Mouse (Mus musculus) layer of hippocampus, adult 18-20 months (tissue): ENCODE results near the gene Rce1. TPM values are rescaled to one million over a fixed set of nuclear protein-coding genes. Genes with fewer than 3 reads are reported as not detected.

Source experiments
- microRNA-seq, 2 experiments: library from miRNA; unstranded; fragments of <30 nt; microRNA quantifications; one replicate each; pipeline ENCODE4 v1.2.0; 2021
- total RNA-seq, 2 experiments: library from RNA; stranded (reverse); gene quantifications; 2 replicates each; pipeline ENCODE4 v1.2.3; 2021

Rce1 gene
- total RNA-seq, 2 experiments from 2014 or later = 23.1 to 28.3 TPM

Small RNAs within 50 kb of the gene (microRNA-seq; reads per million reads assigned to microRNA genes)
- gene Mir6986 = 2.0 to 3.9 reads per million in 2 experiments

Other genes starting within 250 kb of the Rce1 start
- gene Kdm2a, start 227.4 kb downstream of the Rce1 start, total RNA-seq = 10 to 100 TPM; 74.2 to 88.4 TPM
- 1 to 10 TPM; 1.0 to 1.2 TPM for gene Rhod, start 186.2 kb downstream of the Rce1 start, total RNA-seq
- 10 to 100 TPM; 28.5 to 30.3 TPM for gene Syt12, start 148.2 kb downstream of the Rce1 start, total RNA-seq
- gene 2010003K11Rik, start 127.1 kb downstream of the Rce1 start, total RNA-seq = not detected
- gene Pcx, start 115.2 kb downstream of the Rce1 start, total RNA-seq = 10 to 100 TPM; 66.2 to 67.1 TPM
- 10 to 100 TPM; 35.2 to 35.6 TPM for gene Lrfn4, start 10.0 kb downstream of the Rce1 start, total RNA-seq
- gene Gm960, start 73.0 kb upstream of the Rce1 start, total RNA-seq = 1 to 10 TPM; 1.1 to 1.6 TPM
- gene Sptbn2, start 85.5 kb upstream of the Rce1 start, total RNA-seq = 100 to 1,000 TPM; 561 to 574 TPM
- gene Rbm4b, start 130.9 kb upstream of the Rce1 start, total RNA-seq = 10 to 100 TPM; 20.1 to 21.0 TPM
- 10 to 100 TPM; 97.8 to 99.1 TPM for gene Rbm4, start 168.3 kb upstream of the Rce1 start, total RNA-seq
- gene Gm21992, start 186.0 kb upstream of the Rce1 start, total RNA-seq = 10 to 100 TPM; 24.5 to 31.9 TPM
- gene Rbm14, start 186.0 kb upstream of the Rce1 start, total RNA-seq = 10 to 100 TPM; 47.7 to 53.1 TPM
- gene Ccs, start 213.7 kb upstream of the Rce1 start, total RNA-seq = 10 to 100 TPM; 33.2 to 35.4 TPM
- 1 to 10 TPM; 2.0 to 2.2 TPM for gene Ccdc87, start 213.7 kb upstream of the Rce1 start, total RNA-seq
- 100 to 1,000 TPM; 104 to 111 TPM for gene Ctsf, start 229.5 kb upstream of the Rce1 start, total RNA-seq